Mouse (Mus musculus) midbrain, embryonic 13.5 days (tissue): ENCODE data around the gene Gabbr1. TPM values are rescaled to one million over a fixed set of nuclear protein-coding genes. Genes with fewer than 3 reads are reported as not detected.

Source experiments
- ATAC-seq: fragments of 200-750 bp; cut with Nextera tagmentation; 2 replicates; pipeline ENCODE4 v1.8.0; 2017; ENCODE audit warnings: mild to moderate bottlenecking, moderate TSS enrichment, moderate library complexity
- H3K27ac ChIP-seq: fragments of 300-500 bp; sonication (generic); 2 replicates; pipeline ENCODE4 v1.5.1; 2015; ENCODE audit warnings: inconsistent platforms, mild to moderate bottlenecking, moderate library complexity
- H3K27me3 ChIP-seq: fragments of 300-500 bp; sonication (generic); 2 replicates; pipeline ENCODE4 v1.6.1; 2015; ENCODE audit warnings: mild to moderate bottlenecking, inconsistent platforms
- H3K36me3 ChIP-seq: fragments of 300-500 bp; sonication (generic); 2 replicates; pipeline ENCODE4 v1.6.1; 2015; ENCODE audit warnings: mild to moderate bottlenecking, inconsistent platforms
- H3K4me1 ChIP-seq: fragments of 300-500 bp; sonication (generic); replicated peaks from 2 replicates; pipeline ENCODE4 v1.6.1; 2015; ENCODE audit warnings: inconsistent platforms
- H3K4me2 ChIP-seq: fragments of 300-500 bp; sonication (generic); replicated peaks from 2 replicates; pipeline ENCODE4 v1.6.1; 2015; ENCODE audit warnings: moderate library complexity, mild to moderate bottlenecking, inconsistent platforms
- H3K4me3 ChIP-seq: fragments of 300-500 bp; sonication (generic); replicated peaks from 2 replicates; pipeline ENCODE4 v1.5.1; 2015; ENCODE audit warnings: mild to moderate bottlenecking, inconsistent platforms
- H3K9ac ChIP-seq: fragments of 300-500 bp; sonication (generic); replicated peaks from 2 replicates; pipeline ENCODE4 v1.6.1; 2015; ENCODE audit warnings: mild to moderate bottlenecking, inconsistent platforms
- H3K9me3 ChIP-seq: fragments of 300-500 bp; sonication (generic); 2 replicates; pipeline ENCODE4 v1.6.1; 2016; ENCODE audit warnings: mild to moderate bottlenecking, inconsistent platforms
- WGBS: fragments of 180-500 bp; shearing (Covaris S2); methylation state at CpG from one replicate; pipeline ENCODE4 v1.1.7; 2015; 5-methylcytosine and 5-hydroxymethylcytosine counted together
- polyA plus RNA-seq: library from polyadenylated mRNA; unstranded; fragments of >200 nt; fragmentation: Nextera tagmentation; extraction: Ambion mirVana; gene quantifications from 2 replicates; pipeline ENCODE4 v1.2.1, GENCODE M21; 2015

Gene Gabbr1
- polyA plus RNA-seq, 1 experiment from 2014 or later, result 53.2 TPM

DNA sequence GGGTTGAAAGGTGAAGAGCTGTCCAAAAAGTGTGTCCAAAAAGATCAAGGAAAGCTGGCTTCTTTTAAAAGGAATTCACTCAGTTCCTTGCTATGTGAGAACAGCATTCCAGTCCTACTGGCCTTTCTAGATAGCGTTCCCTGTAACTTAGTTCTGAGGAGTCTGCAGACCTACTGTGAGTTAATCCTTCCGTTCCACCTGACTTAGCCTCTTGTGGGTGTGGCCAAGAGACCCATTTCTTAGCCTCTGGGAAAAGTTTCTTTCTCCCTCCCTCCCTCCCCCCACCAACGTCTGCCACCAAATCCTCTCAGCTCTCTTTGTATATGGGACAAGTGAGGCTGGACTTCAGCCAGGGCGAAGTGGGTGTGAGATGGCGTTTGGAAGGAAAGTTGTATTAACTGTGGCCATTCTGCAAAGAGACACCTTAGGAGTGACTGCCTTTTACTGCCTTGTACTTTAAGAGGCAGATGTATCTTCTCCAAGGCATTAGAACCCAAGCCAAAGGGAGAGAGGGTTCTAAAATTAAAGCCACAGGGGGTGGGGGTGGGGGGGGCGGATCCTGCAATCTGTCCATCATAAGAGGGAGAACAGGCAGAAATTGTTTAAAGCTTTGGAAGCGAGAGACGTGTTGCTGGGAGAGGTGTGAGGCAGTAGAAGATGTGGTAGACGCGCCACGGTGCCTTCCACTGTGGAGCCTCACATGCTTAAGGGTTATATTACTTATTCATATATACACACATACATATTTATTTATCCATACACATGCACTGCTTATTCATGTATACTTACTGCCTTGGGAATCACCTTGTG is 18.1 kb downstream of the Gabbr1 start:
- peaks cover 96% of the 10 kb centered on the region for H3K36me3 ChIP-seq
- H3K4me3 ChIP-seq, result no peak overlapping the region
- 52% methylated on average over 11 of the region's 11 CpGs for WGBS
- no peak; the same call in 1 of the 2 replicates for ATAC-seq
- H3K4me2 ChIP-seq, result no peak overlapping the region
- peaks cover 9% of the 10 kb centered on the region; the same call in 1 of the 2 replicates for H3K4me1 ChIP-seq
- no peak overlapping the region for H3K27ac ChIP-seq
- no peak overlapping the region for H3K9ac ChIP-seq
- no peaks in the 10 kb centered on the region for H3K9me3 ChIP-seq
- no peaks in the 10 kb centered on the region for H3K27me3 ChIP-seq

DNA sequence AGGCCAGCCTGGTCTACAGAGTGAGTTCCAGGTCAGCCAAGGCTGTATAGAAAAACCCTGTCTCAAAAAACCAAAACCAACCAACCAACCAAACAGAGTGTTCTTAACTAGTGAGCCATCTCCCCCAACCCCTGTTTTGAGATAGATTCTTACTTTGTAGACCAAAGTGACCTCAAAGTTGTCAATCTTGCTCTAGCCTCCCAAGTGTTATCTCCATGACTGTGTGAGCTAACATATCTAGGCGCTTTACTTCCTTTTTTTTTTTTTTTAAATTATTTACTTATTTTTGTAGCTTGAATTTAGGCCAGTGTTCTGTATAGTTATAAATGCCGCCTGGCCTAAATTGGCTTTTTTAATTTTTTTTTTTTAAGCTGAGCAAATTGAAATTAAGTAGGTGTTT is 20.2 kb downstream of the Gabbr1 start:
- ATAC-seq, result no peak
- H3K4me3 ChIP-seq, result no peak overlapping the region
- no peak overlapping the region for H3K4me2 ChIP-seq
- H3K36me3 ChIP-seq, result peaks cover 99% of the 10 kb centered on the region
- H3K27me3 ChIP-seq, result no peaks in the 10 kb centered on the region
- no peak overlapping the region for H3K9ac ChIP-seq
- no peak overlapping the region for H3K27ac ChIP-seq
- WGBS, result 97% methylated on average over 2 of the region's 2 CpGs
- H3K4me1 ChIP-seq, result peaks cover 9% of the 10 kb centered on the region; the same call in 1 of the 2 replicates
- no peaks in the 10 kb centered on the region for H3K9me3 ChIP-seq

DNA sequence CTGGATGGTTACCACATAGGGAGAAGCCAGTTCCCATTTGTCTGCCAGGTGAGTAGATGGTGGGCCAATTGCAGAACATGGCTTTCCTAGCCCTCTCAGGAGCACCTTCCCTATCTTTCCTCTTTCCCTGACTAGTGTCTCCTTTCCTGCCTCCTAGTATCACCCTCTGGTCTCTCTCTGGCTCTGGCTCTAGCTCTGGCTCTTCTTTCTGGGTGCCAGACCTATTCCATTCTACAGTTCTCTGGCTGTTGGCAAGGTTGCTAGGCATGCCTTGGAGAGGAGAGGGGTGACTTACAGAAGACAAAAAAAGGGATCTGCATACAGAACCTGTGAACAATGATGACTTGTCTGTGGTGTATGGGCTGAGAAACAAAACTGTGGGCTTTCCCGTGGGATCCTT is 22.1 kb downstream of the Gabbr1 start:
- no peak overlapping the region for H3K9ac ChIP-seq
- H3K4me3 ChIP-seq, result no peak overlapping the region
- H3K9me3 ChIP-seq, result no peaks in the 10 kb centered on the region
- 81% methylated on average over 1 of the region's 1 CpGs for WGBS
- peaks cover 19% of the 10 kb centered on the region for H3K4me1 ChIP-seq
- H3K4me2 ChIP-seq, result no peak overlapping the region
- H3K27me3 ChIP-seq, result no peaks in the 10 kb centered on the region
- no peak for ATAC-seq
- 0 out of 2 replicates have a peak overlapping the region, but pooled peaks have one; percentile 6 for H3K27ac ChIP-seq
- H3K36me3 ChIP-seq, result peaks cover 99% of the 10 kb centered on the region

DNA sequence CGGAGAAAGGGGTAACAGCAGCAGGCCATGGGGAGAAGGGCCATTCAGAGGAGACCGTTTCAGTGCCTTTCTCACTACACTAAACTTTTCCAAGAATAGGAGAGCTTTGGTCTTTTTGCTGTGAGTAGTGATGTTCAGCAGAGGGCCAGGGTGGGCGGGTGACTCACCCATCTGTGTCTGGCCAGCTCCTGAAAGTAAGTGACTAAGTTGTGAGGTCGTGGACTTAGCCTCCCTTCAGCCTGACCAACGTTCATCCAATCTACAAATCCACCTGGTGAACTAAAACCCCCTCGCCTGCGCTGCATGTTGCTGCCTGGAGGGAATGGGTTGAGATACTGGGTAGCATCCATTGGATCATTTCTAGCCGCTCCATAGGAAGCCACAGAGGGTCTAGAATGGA is 24.4 kb downstream of the Gabbr1 start:
- H3K4me1 ChIP-seq, result peaks cover 16% of the 10 kb centered on the region
- ATAC-seq, result no peak
- WGBS, result 88% methylated on average over 8 of the region's 8 CpGs
- H3K9ac ChIP-seq, result no peak overlapping the region
- H3K27ac ChIP-seq, result no peak overlapping the region
- no peaks in the 10 kb centered on the region for H3K9me3 ChIP-seq
- H3K27me3 ChIP-seq, result no peaks in the 10 kb centered on the region
- no peak overlapping the region for H3K4me2 ChIP-seq
- no peak overlapping the region for H3K4me3 ChIP-seq
- H3K36me3 ChIP-seq, result peaks cover 99% of the 10 kb centered on the region

DNA sequence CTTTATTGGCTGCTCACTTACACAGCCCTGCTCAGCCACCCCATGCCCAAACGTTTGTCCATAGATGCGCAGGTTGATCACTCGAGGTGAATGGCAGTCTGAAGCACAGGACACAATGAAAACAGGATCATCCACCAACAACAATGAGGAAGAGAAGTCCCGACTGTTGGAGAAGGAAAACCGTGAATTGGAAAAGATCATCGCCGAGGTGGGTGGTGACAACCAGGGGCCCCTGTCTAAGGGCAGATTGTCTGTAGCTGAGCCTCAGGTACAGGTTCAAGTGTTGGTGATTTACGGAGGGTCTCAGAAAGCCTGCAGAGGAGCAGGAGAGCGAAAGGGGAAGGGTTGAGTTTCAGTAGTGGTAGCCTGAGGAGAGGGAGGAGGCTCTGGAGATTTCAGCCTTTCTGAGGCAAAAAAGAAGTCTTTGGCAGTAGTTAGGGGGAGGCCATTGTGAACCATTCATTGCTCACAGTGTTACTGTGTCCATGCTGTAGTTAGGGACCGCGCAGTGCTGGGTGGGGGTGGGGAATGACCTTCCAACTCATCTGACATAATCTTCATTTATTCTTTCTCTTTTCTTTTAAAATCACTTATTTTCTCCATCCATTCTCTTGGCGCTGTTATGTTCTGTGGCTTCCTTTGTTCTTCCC is 26.4 kb downstream of the Gabbr1 start:
- 0 out of 2 replicates have a peak overlapping the region, but pooled peaks have one; percentile 16 for H3K9ac ChIP-seq
- 50% methylated on average over 12 of the region's 12 CpGs for WGBS
- ATAC-seq, result peak; percentile 48; the same call in 1 of the 2 replicates
- no peak overlapping the region for H3K4me3 ChIP-seq
- H3K27me3 ChIP-seq, result 0 out of 2 replicates have a peak, but pooled peaks cover 4% of the 10 kb centered on the region
- H3K27ac ChIP-seq, result peak overlapping the region; percentile 60; the same call in 1 of the 2 replicates
- peaks cover 16% of the 10 kb centered on the region for H3K4me1 ChIP-seq
- H3K36me3 ChIP-seq, result peaks cover 96% of the 10 kb centered on the region
- H3K9me3 ChIP-seq, result no peaks in the 10 kb centered on the region
- no peak overlapping the region for H3K4me2 ChIP-seq

DNA sequence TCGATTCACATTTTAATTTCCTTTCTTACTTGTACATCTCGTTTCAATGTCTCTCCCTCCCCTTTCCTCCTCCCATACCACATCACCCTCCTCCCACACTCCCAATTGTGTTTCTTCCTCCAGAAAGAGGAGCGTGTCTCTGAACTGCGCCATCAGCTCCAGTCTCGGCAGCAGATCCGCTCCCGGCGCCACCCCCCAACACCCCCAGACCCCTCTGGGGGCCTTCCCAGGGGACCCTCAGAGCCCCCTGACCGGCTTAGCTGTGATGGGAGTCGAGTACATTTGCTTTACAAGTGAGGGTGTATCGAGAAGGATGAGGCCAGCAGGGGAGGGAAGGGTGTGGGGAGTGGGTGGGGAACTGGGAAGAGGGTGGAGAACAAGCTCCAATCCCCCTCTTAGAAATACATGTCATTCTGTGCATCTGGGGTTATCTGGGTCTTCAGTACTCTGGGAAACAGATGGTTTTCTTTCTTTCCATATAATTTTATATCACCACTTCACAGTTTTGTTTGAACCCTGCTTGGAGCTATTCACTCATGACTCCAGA is 27.0 kb downstream of the Gabbr1 start:
- peak; percentile 37; the same call in 1 of the 2 replicates for ATAC-seq
- Histone ChIP-seq H3K4me3 (no peak overlapping the region), H3K9me3 (no peaks in the 10 kb centered on the region), H3K4me2 (no peak overlapping the region), H3K27me3 (0 out of 2 replicates have a peak, but pooled peaks cover 4% of the 10 kb centered on the region), H3K27ac (peak overlapping the region; percentile 60), H3K36me3 (peaks cover 90% of the 10 kb centered on the region), H3K4me1 (peaks cover 16% of the 10 kb centered on the region), H3K9ac (no peak overlapping the region)
- 24% methylated on average over 11 of the region's 11 CpGs for WGBS

DNA sequence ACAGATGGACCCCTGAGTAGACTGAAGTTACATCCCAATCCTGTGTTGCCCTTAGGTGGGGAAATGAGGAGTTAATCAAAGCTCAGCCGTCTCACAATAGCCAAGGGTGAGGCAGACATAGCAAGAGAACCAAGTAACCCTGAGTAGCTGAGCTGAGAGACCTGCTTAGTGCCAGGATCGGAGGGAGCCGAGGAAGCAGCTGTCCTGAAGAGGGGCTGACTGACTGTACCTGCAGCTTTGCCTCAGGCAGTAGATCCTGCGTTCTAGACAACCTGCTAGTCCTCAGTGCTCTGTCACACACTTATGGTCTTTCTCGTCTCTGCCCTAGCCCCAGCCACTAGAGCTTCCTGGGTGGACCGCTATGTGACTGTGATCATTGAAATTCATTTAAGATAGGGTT is 29.4 kb downstream of the Gabbr1 start:
- H3K4me1 ChIP-seq, result peaks cover 37% of the 10 kb centered on the region
- 84% methylated on average over 6 of the region's 6 CpGs for WGBS
- H3K9me3 ChIP-seq, result no peaks in the 10 kb centered on the region
- H3K4me3 ChIP-seq, result no peak overlapping the region
- H3K4me2 ChIP-seq, result no peak overlapping the region
- H3K36me3 ChIP-seq, result peaks cover 66% of the 10 kb centered on the region
- no peak for ATAC-seq
- H3K9ac ChIP-seq, result no peak overlapping the region
- H3K27ac ChIP-seq, result no peak overlapping the region
- 0 out of 2 replicates have a peak, but pooled peaks cover 4% of the 10 kb centered on the region for H3K27me3 ChIP-seq

DNA sequence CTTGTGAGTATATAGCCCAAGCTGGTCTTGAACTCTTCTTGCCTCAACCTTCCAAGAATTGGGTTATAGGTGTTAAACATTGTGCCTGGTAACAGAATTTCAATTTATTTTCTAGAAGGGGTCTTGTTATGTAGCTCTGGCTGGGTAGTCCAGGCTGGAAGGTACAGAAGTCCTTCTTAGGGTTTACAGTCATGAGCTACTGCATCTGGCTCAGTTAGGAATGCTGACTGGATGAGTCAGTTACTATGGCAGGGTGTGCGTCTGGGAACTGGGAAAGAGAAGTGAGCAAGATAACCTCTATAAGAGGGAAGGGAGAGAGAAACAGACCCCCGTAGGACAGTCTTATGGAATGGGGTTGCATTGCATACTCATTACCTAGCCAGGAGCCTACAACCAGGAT is 30.0 kb downstream of the Gabbr1 start:
- Histone ChIP-seq H3K4me3 (no peak overlapping the region), H3K9ac (no peak overlapping the region), H3K4me1 (peaks cover 41% of the 10 kb centered on the region), H3K27ac (no peak overlapping the region), H3K4me2 (no peak overlapping the region), H3K9me3 (no peaks in the 10 kb centered on the region), H3K36me3 (peaks cover 61% of the 10 kb centered on the region), H3K27me3 (0 out of 2 replicates have a peak, but pooled peaks cover 4% of the 10 kb centered on the region)
- no peak for ATAC-seq
- 98% methylated on average over 2 of the region's 2 CpGs for WGBS

DNA sequence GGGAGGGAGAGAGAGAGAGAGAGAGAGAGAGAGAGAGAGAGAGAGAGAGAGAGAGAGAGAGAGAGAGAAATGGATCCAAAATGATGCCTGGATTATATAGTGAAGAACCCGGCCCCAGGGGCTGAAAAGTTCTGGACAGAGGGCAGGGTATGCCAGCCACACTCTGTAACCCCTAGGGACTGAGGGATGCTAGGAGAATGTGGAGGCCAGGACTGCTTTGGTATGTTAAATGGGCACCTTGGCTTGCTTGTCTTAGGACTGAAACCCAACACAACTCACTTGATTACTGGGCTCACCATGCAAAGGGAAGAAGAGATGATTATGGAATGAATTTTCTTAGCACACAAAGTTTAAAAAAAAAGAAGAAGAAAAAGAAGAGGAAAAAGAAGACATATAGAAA is 32.4 kb downstream of the Gabbr1 start:
- H3K9ac ChIP-seq, result no peak overlapping the region
- H3K27ac ChIP-seq, result no peak overlapping the region
- no peak overlapping the region for H3K4me3 ChIP-seq
- H3K4me1 ChIP-seq, result peaks cover 25% of the 10 kb centered on the region
- H3K4me2 ChIP-seq, result no peak overlapping the region
- ATAC-seq, result no peak
- peaks cover 37% of the 10 kb centered on the region for H3K36me3 ChIP-seq
- WGBS, result 20% methylated on average over 1 of the region's 1 CpGs
- H3K9me3 ChIP-seq, result no peaks in the 10 kb centered on the region
- H3K27me3 ChIP-seq, result 0 out of 2 replicates have a peak, but pooled peaks cover 4% of the 10 kb centered on the region

DNA sequence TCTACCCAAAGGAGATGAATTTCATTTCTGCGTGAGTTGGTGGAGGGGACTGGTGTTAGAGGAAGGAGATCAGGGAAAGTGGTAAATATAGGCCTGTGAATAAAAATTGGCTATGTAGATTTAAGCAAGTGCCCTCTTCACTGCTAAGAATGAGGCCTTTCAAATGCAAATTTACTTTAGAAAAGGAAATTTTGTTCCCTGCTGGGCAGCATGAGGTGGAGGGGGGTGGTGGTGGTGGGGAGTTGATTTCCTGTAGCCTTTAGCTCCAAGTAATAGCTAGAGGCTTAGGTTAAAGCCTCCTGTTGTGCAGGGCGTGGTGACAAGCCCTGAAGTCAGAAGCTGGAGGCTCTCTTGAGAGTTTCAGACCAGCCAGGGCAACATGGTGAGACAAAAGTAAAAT is 33.2 kb downstream of the Gabbr1 start:
- 0 out of 2 replicates have a peak, but pooled peaks cover 4% of the 10 kb centered on the region for H3K27me3 ChIP-seq
- 4% methylated on average over 2 of the region's 2 CpGs for WGBS
- H3K9me3 ChIP-seq, result no peaks in the 10 kb centered on the region
- peak overlapping the region; percentile 33 for H3K4me2 ChIP-seq
- H3K4me3 ChIP-seq, result no peak overlapping the region
- H3K4me1 ChIP-seq, result peaks cover 25% of the 10 kb centered on the region
- H3K27ac ChIP-seq, result peak overlapping the region; percentile 49; the same call in 1 of the 2 replicates
- peak overlapping the region; percentile 16; the same call in 1 of the 2 replicates for H3K9ac ChIP-seq
- ATAC-seq, result peak; percentile 59
- H3K36me3 ChIP-seq, result peaks cover 30% of the 10 kb centered on the region

DNA sequence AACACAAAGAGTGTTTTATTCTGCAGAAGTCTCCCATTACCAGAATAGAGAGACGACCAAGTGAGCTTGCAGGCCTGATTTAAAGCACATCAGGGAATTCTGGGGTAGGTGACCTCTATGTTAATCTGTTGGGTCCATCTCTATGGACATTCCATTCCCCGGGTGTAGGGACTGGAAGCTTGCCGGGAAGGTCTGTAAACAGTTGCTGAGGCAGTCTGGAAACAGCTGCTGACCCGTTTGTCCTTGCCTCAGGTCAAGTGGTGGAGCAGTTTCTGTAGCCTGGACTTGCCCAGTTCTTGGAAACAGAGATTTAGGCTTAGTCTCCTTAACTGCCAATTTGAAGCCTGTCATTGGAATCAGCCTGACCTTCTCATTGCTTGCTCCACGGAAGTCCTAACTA is 34.4 kb downstream of the Gabbr1 start:
- WGBS, result 25% methylated on average over 5 of the region's 5 CpGs
- no peak for ATAC-seq

DNA sequence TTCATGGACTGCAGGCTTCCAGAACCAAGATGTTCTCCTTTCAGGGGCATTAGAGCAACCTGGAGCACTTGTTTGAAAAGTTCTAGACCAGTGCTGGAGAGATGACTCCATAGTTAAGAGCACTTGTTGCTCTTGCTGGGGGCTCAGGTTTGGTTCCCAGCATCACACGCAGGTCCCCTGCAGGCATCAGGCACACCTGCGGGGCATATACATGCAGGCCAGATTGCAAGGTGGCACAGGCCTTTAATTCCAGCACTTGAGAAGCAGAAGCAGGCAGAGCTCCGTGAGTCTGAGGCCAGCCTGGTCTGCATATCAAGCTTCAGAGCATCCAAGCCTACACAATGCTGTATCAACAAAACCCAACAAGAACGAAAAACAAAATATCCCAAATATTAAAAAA is 35.9 kb downstream of the Gabbr1 start:
- Histone ChIP-seq H3K4me1 (peaks cover 25% of the 10 kb centered on the region), H3K4me3 (no peak overlapping the region), H3K9me3 (no peaks in the 10 kb centered on the region), H3K27ac (no peak overlapping the region), H3K9ac (no peak overlapping the region), H3K4me2 (no peak overlapping the region), H3K36me3 (peaks cover 3% of the 10 kb centered on the region), H3K27me3 (no peaks in the 10 kb centered on the region)
- WGBS, result 93% methylated on average over 4 of the region's 4 CpGs
- no peak for ATAC-seq

More for the DNA sequence above, 34.4 kb downstream of the Gabbr1 start:
- H3K9me3 ChIP-seq, result no peaks in the 10 kb centered on the region
- no peak overlapping the region for H3K27ac ChIP-seq
- H3K4me3 ChIP-seq, result no peak overlapping the region
- 0 out of 2 replicates have a peak, but pooled peaks cover 4% of the 10 kb centered on the region for H3K27me3 ChIP-seq
- H3K4me2 ChIP-seq, result no peak overlapping the region
- peaks cover 25% of the 10 kb centered on the region for H3K4me1 ChIP-seq
- H3K9ac ChIP-seq, result no peak overlapping the region
- H3K36me3 ChIP-seq, result peaks cover 19% of the 10 kb centered on the region
